Mouse (Mus musculus): Measurements from ENCODE around the gene Fam118b. TPM values are rescaled to one million over a fixed set of nuclear protein-coding genes. Genes with fewer than 3 reads are reported as not detected.

Fam118b gene
- polyA plus RNA-seq, 1 experiment from 2014 or later: 36.3 TPM

GRCm38 (mm10) chr9:35277855-35278365 lies 10.3 kb upstream of the Fam118b start:
- Histone ChIP-seq H3K4me1 (ENCODE audit: insufficient read depth, low read length) (no peaks in the 10 kb centered on the region), H3K4me3 (ENCODE audit: low read length) (no peak overlapping the region), H3K4me2 (replicated peaks; ENCODE audit: low read depth, low read length) (no peak overlapping the region), H3K9ac (replicated peaks; ENCODE audit: low read length) (no peak overlapping the region), H3K36me3 (ENCODE audit: insufficient read depth, low read length) (peaks cover 31% of the 10 kb centered on the region), H3K27ac (ENCODE audit: low read length) (no peak overlapping the region), H3K27me3 (ENCODE audit: insufficient read depth, low read length) (no peaks in the 10 kb centered on the region), H3K9me3 (ENCODE audit: low read length) (no peaks in the 10 kb centered on the region)
- WGBS: 80% methylated on average over 3 of the region's 3 CpGs
- ATAC-seq (ENCODE audit: low FRiP score, low TSS enrichment): no peak

DNA sequence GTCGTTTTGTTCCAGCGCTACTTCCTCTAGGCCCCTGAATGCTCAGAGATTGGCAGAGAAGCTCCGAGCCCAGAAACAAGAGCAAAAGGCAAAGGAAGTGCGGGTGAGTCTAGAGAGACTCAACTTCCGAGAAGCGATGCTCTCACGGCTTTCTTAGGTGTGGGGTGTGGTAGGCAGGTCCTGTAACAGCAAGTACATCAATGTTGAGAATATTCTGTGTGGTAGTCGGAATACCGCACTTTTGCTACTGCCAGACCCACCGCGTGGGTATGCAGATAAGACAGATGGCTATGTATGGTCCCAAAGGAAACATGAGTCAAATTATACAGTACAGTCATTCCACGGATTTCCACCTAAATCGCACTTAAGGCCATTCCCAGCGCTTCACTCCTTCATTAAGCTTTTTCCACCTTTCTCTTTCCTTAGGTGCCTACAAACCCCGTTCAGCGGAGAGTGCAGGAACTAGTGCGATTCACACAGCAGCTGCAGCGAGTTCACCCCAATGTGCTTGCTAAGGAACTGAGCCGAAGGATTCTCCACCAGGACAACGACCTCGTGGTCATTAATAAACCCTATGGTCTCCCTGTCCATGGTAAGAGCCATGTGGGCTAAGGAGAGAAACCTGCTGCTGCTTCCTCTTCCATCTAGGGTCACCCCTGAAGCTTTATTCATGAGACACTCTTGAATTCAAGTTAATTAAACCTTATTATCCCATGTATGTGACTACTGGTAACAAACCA lies 541 bp upstream of the Fam118b start:
- Histone ChIP-seq H3K27me3 (ENCODE audit: insufficient read depth, low read length) (no peaks in the 10 kb centered on the region), H3K27ac (ENCODE audit: low read length) (peak overlapping the region; percentile 72), H3K9me3 (ENCODE audit: low read length) (no peaks in the 10 kb centered on the region), H3K9ac (replicated peaks; ENCODE audit: low read length) (peak overlapping the region; percentile 73), H3K4me2 (replicated peaks; ENCODE audit: low read depth, low read length) (peak overlapping the region; percentile 67), H3K4me3 (ENCODE audit: low read length) (peak overlapping the region; percentile 74), H3K36me3 (ENCODE audit: insufficient read depth, low read length) (peaks cover 10% of the 10 kb centered on the region), H3K4me1 (ENCODE audit: insufficient read depth, low read length) (peaks cover 20% of the 10 kb centered on the region)
- under 1% methylated on average over 21 of the region's 21 CpGs for WGBS
- peak; percentile 60; the same call in 1 of the 2 replicates for ATAC-seq (ENCODE audit: low FRiP score, low TSS enrichment)

- H3K27ac ChIP-seq (ENCODE audit: low read length): no peak overlapping the region
- ATAC-seq (ENCODE audit: low FRiP score, low TSS enrichment): no peak
Measured at GRCm38 (mm10) chr9:35264509-35264908, 3.1 kb downstream of the Fam118b start.

DNA sequence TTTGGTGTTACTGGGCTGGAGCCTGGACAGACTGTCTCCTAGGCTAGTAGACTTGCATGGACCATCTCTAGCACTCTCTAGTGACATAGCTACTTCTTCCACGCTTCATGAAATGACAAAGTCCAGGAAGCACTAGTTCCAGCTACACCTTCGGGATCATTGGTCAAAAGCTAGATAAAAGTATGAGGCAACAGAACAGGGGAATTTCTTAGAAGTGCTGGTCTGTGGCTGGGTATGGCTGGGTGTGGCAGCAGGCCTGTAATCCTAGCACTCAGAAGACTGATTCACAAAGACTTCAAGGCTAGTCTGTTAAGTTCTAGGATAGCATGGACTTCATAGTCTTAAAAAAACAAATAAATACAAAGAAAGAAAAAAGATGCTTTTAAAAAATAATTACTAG lies 4.2 kb downstream of the Fam118b start:
- WGBS: 91% methylated on average over 2 of the region's 2 CpGs
- no peak overlapping the region for H3K4me3 ChIP-seq (ENCODE audit: low read length)
- no peaks in the 10 kb centered on the region for H3K9me3 ChIP-seq (ENCODE audit: low read length)
- no peaks in the 10 kb centered on the region for H3K27me3 ChIP-seq (ENCODE audit: insufficient read depth, low read length)
- no peaks in the 10 kb centered on the region for H3K36me3 ChIP-seq (ENCODE audit: insufficient read depth, low read length)
- H3K27ac ChIP-seq (ENCODE audit: low read length): no peak overlapping the region
- no peak overlapping the region for H3K4me2 ChIP-seq (replicated peaks; ENCODE audit: low read depth, low read length)
- H3K4me1 ChIP-seq (ENCODE audit: insufficient read depth, low read length): peaks cover 15% of the 10 kb centered on the region
- H3K9ac ChIP-seq (replicated peaks; ENCODE audit: low read length): no peak overlapping the region
- ATAC-seq (ENCODE audit: low FRiP score, low TSS enrichment): no peak

More at GRCm38 (mm10) chr9:35264509-35264908, 3.1 kb downstream of the Fam118b start:
- no peak overlapping the region for H3K4me2 ChIP-seq (replicated peaks; ENCODE audit: low read depth, low read length)
- 53% methylated on average over 3 of the region's 3 CpGs for WGBS
- H3K4me3 ChIP-seq (ENCODE audit: low read length): no peak overlapping the region
- no peaks in the 10 kb centered on the region for H3K27me3 ChIP-seq (ENCODE audit: insufficient read depth, low read length)
- no peak overlapping the region for H3K9ac ChIP-seq (replicated peaks; ENCODE audit: low read length)
- H3K9me3 ChIP-seq (ENCODE audit: low read length): no peaks in the 10 kb centered on the region
- H3K36me3 ChIP-seq (ENCODE audit: insufficient read depth, low read length): no peaks in the 10 kb centered on the region
- peaks cover 20% of the 10 kb centered on the region for H3K4me1 ChIP-seq (ENCODE audit: insufficient read depth, low read length)

DNA sequence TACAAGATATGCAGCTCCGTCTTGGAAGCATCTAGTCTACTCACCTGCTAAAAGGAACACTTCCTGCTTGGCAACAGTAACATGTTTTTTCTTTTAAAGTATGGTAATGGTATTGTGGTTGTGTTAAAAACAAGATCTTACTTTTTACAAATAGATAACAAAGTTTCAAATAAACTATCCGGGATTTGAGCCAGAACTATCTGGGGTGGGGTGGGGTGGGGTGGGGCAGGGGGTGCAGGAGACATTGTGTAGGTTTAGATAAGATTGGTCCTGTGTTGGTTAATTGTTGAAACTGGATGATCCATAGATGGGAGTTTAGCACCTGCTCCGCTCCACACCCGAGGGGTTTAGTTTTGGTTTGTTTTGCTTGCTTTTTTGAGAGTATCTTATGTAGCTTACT lies 5.2 kb downstream of the Fam118b start:
- no peaks in the 10 kb centered on the region for H3K36me3 ChIP-seq (ENCODE audit: insufficient read depth, low read length)
- 73% methylated on average over 4 of the region's 4 CpGs for WGBS
- H3K9ac ChIP-seq (replicated peaks; ENCODE audit: low read length): no peak overlapping the region
- no peaks in the 10 kb centered on the region for H3K27me3 ChIP-seq (ENCODE audit: insufficient read depth, low read length)
- no peak overlapping the region for H3K4me2 ChIP-seq (replicated peaks; ENCODE audit: low read depth, low read length)
- no peak for ATAC-seq (ENCODE audit: low FRiP score, low TSS enrichment)
- no peak overlapping the region for H3K4me3 ChIP-seq (ENCODE audit: low read length)
- no peaks in the 10 kb centered on the region for H3K9me3 ChIP-seq (ENCODE audit: low read length)
- H3K27ac ChIP-seq (ENCODE audit: low read length): no peak overlapping the region
- peaks cover 13% of the 10 kb centered on the region for H3K4me1 ChIP-seq (ENCODE audit: insufficient read depth, low read length)

GRCm38 (mm10) chr9:35257365-35257764 lies 10.2 kb downstream of the Fam118b start:
- no peak overlapping the region for H3K4me2 ChIP-seq (replicated peaks; ENCODE audit: low read depth, low read length)
- no peaks in the 10 kb centered on the region for H3K27me3 ChIP-seq (ENCODE audit: insufficient read depth, low read length)
- H3K9ac ChIP-seq (replicated peaks; ENCODE audit: low read length): no peak overlapping the region
- H3K9me3 ChIP-seq (ENCODE audit: low read length): no peaks in the 10 kb centered on the region
- 91% methylated on average over 7 of the region's 7 CpGs for WGBS
- no peak overlapping the region for H3K27ac ChIP-seq (ENCODE audit: low read length)
- no peaks in the 10 kb centered on the region for H3K36me3 ChIP-seq (ENCODE audit: insufficient read depth, low read length)
- no peak overlapping the region for H3K4me3 ChIP-seq (ENCODE audit: low read length)
- no peak for ATAC-seq (ENCODE audit: low FRiP score, low TSS enrichment)
- no peaks in the 10 kb centered on the region for H3K4me1 ChIP-seq (ENCODE audit: insufficient read depth, low read length)

- Histone ChIP-seq H3K9ac (replicated peaks; ENCODE audit: low read length) (no peak overlapping the region), H3K36me3 (ENCODE audit: insufficient read depth, low read length) (no peaks in the 10 kb centered on the region), H3K27ac (ENCODE audit: low read length) (no peak overlapping the region), H3K9me3 (ENCODE audit: low read length) (no peaks in the 10 kb centered on the region), H3K4me2 (replicated peaks; ENCODE audit: low read depth, low read length) (no peak overlapping the region), H3K4me3 (ENCODE audit: low read length) (no peak overlapping the region), H3K27me3 (ENCODE audit: insufficient read depth, low read length) (no peaks in the 10 kb centered on the region), H3K4me1 (ENCODE audit: insufficient read depth, low read length) (peaks cover 6% of the 10 kb centered on the region; the same call in 1 of the 2 replicates)
- ATAC-seq (ENCODE audit: low FRiP score, low TSS enrichment): no peak
Measured at GRCm38 (mm10) chr9:35249476-35249875, 18.1 kb downstream of the Fam118b start.

DNA sequence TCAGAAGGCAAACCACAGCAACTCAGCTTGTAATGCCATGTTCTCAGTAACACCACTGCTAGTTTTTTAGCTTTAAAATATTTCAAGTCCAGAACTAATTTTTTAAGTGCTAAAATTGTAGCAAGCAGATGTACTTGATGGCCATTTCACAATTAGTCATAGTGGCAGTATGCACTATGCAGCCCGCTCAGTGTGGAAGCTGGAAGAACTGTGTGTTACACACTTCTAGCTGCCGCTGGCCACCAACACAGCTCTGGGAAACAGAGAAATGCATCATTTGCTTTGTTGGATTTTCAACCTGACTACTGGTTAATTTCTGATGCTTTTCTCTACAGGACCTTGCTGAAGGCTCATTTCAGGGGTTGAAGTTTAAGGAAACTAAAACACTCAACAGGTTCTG lies 20.2 kb downstream of the Fam118b start:
- Histone ChIP-seq H3K9ac (replicated peaks; ENCODE audit: low read length) (no peak overlapping the region), H3K27me3 (ENCODE audit: insufficient read depth, low read length) (no peaks in the 10 kb centered on the region), H3K4me1 (ENCODE audit: insufficient read depth, low read length) (peaks cover 6% of the 10 kb centered on the region; the same call in 1 of the 2 replicates), H3K4me2 (replicated peaks; ENCODE audit: low read depth, low read length) (no peak overlapping the region), H3K4me3 (ENCODE audit: low read length) (no peak overlapping the region), H3K36me3 (ENCODE audit: insufficient read depth, low read length) (no peaks in the 10 kb centered on the region), H3K27ac (ENCODE audit: low read length) (no peak overlapping the region), H3K9me3 (ENCODE audit: low read length) (no peaks in the 10 kb centered on the region)
- ATAC-seq (ENCODE audit: low FRiP score, low TSS enrichment): no peak
- 98% methylated on average over 2 of the region's 2 CpGs for WGBS

- Histone ChIP-seq H3K36me3 (ENCODE audit: insufficient read depth, low read length) (0 out of 2 replicates have a peak, but pooled peaks cover 4% of the 10 kb centered on the region), H3K9ac (replicated peaks; ENCODE audit: low read length) (no peak overlapping the region), H3K4me2 (replicated peaks; ENCODE audit: low read depth, low read length) (no peak overlapping the region), H3K27ac (ENCODE audit: low read length) (no peak overlapping the region), H3K27me3 (ENCODE audit: insufficient read depth, low read length) (no peaks in the 10 kb centered on the region), H3K4me1 (ENCODE audit: insufficient read depth, low read length) (no peaks in the 10 kb centered on the region), H3K4me3 (ENCODE audit: low read length) (no peak overlapping the region), H3K9me3 (ENCODE audit: low read length) (no peaks in the 10 kb centered on the region)
- no peak for ATAC-seq (ENCODE audit: low FRiP score, low TSS enrichment)
- WGBS: 71% methylated on average over 1 of the region's 1 CpGs
Measured at GRCm38 (mm10) chr9:35239734-35240133, 27.9 kb downstream of the Fam118b start.

DNA sequence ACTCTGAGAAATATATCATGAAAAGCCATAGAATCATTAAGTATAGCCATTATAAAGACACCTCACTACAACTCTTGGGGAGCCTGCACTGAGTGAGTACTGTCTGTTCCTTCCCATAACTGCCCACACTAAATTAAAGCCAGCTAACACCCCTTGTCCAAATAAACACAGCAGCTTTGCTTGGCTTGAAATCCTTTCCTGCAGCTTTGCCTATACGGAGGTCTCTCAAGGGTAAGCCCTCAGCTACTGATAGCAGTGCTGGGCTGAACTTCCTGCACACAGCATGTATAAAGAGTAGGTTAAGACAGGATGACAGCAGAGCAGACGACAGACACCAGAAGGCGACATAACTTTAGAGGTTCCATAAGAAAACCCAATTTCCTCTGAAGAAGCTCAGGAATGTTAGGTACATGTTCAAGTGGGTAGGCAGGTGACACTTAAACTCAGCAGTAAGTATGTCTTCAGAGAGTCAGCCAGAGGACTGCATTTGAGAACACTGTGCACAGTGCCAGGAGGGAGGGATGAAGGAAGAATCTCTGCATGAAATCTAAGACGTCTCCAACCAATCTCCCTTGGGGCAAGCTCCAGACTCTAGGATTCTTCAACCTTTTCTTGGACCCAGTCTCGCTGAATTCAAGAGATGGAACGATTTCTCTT lies 28.6 kb downstream of the Fam118b start:
- H3K27ac ChIP-seq (ENCODE audit: low read length): no peak overlapping the region
- H3K36me3 ChIP-seq (ENCODE audit: insufficient read depth, low read length): 0 out of 2 replicates have a peak, but pooled peaks cover 4% of the 10 kb centered on the region
- H3K4me2 ChIP-seq (replicated peaks; ENCODE audit: low read depth, low read length): no peak overlapping the region
- ATAC-seq (ENCODE audit: low FRiP score, low TSS enrichment): no peak
- no peak overlapping the region for H3K4me3 ChIP-seq (ENCODE audit: low read length)
- no peaks in the 10 kb centered on the region for H3K27me3 ChIP-seq (ENCODE audit: insufficient read depth, low read length)
- 66% methylated on average over 6 of the region's 6 CpGs for WGBS
- H3K9ac ChIP-seq (replicated peaks; ENCODE audit: low read length): no peak overlapping the region
- H3K9me3 ChIP-seq (ENCODE audit: low read length): no peaks in the 10 kb centered on the region
- no peaks in the 10 kb centered on the region for H3K4me1 ChIP-seq (ENCODE audit: insufficient read depth, low read length)

Data from kidney, embryonic 16.5 days (tissue).